Mouse (Mus musculus) T-helper 17 cell (primary cell): ENCODE data around the gene Plppr3.

Experiments
- in situ Hi-C, 2 experiments: fragments of 300-600 bp; cut with MboI, MseI; formaldehyde crosslinking; loops; 1 replicate in 1 of 2; 2 replicates in 1 of 2; pipeline ENCODE4 v1.15.1; 2025; ENCODE audit warnings: high pct_unique_total_duplicates in 2 of 2

Plppr3 gene

DNA sequence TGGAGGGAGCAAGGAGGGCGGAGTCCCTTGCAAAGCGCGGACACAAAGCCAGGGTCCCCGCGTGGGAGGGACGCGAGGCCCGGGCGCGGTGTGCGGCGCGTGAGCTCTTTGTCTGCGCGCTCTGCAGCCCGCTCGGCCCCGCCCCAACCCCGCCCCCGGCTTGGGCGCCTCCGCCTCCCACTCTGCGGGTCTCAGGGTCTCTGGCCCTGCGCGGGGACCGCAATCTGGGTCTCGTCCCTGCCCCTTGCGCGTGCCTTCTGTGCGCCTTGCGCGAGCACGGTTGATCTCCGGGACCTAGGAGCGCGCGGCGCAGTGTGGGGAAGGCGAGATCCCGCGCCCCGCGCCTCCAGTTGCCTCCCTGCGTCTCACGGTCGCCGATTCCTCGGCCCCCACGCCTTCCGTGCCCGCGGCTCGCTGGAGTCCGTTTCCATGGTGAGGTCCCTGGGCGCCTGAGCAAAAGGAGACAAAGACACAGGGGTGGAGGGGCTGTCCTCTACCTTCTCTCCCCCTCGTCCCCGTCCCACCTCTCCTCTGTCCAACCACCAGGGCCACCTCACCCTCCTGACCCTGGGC lies at the start of gene Plppr3, which contains the start of gene Prtn3:
TSS of gene Plppr3 (minus strand) at position 345 of the 573 bp plus-strand sequence.
TSS of gene Prtn3 (plus strand) at position 187 of the 573 bp plus-strand sequence.
- in situ Hi-C loops, result loop anchor here (5.0 to 25.0 kb wide), 2 partner anchors 47 to 1287 kb away; partner anchors contain the start of gene Syde1 (in 1 of the 2)

DNA sequence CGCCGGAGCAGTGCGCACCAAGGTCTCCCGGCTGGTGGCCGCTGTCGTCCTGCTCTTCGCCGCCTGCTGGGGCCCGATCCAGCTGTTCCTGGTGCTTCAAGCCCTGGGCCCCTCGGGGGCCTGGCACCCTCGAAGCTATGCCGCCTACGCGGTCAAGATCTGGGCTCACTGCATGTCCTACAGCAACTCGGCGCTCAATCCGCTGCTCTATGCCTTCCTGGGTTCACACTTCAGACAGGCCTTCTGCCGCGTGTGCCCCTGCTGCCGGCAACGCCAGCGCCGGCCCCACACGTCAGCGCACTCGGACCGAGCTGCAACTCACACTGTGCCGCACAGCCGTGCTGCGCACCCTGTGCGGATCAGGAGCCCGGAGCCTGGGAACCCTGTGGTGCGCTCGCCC lies 47.1 kb upstream of the Plppr3 start:
- in situ Hi-C loops, result loop anchor here (5.0 to 10.0 kb wide), 2 partner anchors 39 to 87 kb away; no protein-coding TSS in a partner anchor

DNA sequence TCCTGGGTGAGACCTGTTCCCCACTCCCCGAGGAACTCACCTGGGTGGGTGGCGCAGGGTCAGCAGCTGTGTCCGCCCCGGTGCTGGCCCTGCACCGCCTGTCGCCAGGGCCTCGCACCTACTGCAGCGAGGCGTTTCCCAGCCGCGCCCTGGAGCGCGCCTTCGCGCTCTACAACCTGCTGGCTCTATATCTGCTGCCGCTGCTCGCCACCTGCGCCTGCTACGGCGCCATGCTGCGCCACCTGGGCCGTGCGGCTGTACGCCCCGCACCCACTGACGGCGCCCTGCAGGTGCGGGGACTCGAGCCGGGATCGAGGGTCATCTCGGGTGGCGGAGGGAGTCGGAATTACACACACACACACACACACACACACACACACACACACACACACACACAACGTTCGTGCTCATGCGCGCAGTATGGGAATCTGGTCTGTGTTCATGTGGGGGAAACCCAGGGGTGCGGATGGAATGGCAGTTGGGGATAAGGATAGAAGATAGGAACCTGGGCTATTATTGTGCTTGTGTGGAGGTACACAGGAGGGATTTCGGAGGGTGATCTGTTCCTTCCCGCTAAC lies 46.6 kb upstream of the Plppr3 start, which contains the start of gene R3hdm4:
TSS of gene R3hdm4 (minus strand) at position 251 of the 578 bp plus-strand sequence.
- in situ Hi-C loops, result loop anchor here (5.0 to 10.0 kb wide), 2 partner anchors 39 to 86 kb away; no protein-coding TSS in a partner anchor

DNA sequence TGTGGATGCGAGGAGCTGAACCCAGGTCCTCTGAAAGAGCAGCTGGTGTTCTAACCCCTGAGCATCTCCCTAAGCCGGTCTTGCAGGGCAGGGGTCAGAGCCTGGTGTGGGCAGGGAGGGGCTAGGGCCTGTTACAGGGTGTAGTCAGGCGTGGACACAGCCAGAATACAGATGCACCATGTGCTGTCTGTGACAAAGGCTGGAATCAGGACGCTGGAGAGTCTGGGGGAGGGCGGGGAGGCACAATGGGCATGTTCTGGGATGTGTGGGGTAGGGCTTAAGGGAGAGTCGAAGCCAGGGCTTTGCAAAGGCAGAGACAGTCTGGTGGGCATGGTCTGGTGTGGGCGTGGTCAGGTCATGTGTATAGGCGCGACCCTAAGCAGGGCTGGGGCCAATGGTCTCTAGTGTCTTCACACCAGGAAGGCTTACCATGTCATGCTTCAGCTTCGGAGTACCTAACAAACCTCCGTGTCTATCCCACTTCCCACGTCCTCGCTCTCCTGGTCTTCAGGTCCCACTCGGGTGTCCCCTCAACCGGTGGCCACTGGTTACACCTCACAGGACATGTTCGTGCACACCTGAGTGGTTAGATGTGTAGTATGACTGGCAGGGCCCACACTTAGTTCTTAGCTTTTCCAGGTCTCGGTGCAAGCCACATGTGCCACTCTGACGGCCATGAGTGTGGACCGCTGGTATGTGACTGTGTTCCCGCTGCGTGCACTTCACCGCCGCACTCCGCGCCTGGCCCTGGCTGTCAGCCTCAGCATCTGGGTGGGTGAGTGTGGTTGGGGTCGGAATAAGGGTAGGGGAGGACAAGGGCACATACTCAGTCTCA lies 45.8 kb upstream of the Plppr3 start:
- in situ Hi-C loops, result loop anchor here (5.0 to 10.0 kb wide), 2 partner anchors 38 to 85 kb away; no protein-coding TSS in a partner anchor

DNA sequence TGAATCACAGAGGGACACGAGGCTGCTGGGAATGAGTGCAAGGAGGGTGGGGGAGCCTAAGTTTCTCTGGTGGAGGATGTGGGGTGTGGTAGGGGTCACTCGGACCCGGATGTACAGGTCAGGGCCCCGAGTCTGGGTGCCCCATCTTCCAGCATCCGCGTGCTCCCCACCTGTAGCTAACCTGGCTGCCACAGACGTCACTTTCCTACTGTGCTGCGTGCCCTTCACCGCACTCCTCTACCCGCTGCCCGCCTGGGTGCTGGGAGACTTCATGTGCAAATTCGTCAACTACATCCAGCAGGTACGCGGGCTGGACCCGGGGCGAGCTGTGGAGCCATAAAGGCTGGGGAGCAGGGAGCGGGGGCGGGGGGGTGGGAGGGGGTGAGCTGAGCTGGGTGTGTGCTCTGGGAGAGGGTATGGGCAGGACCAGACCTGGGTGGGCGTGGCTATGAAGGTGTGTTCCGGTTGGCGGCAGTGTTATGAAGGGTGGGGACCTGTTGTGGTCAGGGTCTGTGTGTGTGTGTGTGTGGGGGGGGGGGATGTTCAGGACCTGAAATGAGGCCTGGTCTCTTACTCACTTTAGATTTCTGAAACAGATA lies 44.9 kb upstream of the Plppr3 start:
- in situ Hi-C loops, result no loop called here

DNA sequence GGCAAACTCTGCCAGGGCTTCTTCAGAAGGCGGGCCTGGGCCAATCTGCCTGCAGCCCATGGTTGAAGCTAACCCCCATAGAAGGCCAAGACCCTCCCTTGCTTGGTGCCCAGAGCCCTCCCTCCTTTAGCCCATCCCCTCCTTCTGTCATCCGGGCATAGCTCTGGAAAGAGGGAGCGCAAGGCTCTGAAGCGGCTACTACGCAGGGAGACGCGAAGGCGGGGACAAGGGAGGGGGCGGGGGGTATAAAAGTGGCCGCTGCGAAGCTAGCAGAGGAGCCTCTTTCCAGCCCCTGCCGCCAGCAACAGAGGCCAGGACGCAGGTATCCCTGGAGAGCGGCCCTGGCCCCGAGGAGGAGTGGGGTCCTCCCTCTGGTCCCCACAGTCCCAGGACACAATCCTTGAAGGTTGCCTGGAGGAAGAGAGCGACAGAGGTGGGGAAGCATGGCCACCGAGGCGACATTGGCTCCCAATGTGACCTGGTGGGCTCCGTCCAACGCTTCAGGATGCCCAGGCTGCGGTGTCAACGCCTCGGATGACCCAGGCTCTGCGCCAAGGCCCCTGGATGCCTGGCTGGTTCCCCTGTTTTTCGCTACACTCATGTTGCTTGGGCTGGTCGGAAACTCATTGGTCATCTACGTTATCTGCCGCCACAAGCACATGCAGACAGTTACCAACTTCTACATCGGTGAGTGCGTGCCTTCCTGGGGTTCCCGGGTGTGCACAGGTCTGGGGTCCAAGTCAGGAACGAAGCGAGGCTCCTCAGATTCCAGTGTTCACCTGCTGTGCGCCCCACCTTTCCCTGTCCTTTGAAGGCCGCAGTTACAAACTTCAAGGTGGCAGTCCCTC lies 44.0 kb upstream of the Plppr3 start:
- in situ Hi-C loops, result no loop called here

DNA sequence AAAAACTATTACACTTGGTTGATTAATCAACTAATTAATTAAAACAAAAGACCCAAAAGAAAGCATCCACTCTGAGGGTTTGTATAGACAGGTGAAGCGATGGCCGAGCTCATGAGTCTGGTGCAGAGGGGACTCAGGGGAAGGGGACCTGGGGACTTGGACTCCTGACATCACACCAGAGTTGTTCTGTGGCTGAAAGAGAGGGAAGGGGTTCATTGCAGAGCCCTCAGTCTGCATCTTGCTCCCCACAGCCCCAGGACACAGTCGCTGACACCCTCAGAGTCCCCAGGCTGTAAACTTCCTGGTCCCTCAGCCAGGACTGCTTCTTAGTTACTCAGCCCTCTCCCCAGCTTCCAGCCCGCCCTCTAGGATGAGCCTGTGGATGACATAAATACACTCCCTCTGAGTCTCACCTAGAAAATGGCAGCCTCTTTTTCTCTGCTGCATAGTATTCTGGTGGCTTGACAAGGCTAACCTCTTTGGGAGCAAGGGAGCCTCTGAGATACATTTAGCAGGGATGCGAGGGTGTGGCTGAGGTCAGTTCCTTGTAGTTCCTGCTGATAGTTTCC lies 43.2 kb upstream of the Plppr3 start:
- in situ Hi-C loops, result no loop called here

DNA sequence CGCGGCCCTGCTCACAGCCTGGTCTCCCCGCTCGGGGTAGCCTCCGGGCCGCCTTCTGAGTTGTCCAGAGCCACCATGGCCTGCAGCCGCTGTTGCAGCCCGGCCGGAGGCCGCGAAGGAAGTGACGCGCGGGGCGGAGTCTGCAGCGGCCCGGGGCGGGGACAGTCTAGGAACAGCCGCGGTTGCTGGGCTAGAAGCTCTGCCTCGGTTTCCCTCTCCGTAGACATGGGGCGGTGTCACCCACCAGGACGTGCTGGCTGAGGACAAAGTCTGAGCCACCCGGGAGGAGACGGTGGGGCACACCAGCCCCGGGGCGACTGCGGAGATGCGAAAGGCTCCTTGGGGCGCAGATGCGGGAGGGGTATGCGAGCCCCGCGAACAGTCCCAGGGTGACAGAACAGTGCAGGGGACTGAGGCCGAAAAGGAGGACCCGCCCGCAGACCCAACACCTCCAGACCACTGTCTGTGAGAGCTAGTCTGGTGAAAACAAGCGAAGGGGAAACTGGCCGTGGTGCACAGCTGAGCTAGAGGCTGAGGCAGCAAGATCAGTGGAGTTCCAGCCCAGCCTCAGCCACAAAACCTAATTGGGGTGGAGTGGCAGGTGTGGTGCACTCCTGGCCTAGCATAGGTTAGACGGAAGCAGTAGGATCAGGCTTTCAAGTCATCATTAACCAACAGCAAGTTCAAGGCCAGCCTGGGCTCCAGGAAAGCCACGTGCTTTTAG lies 42.5 kb upstream of the Plppr3 start, which contains the start of gene Kiss1r:
TSS of gene Kiss1r (plus strand) at position 164 of the 724 bp plus-strand sequence.
- in situ Hi-C loops, result no loop called here

DNA sequence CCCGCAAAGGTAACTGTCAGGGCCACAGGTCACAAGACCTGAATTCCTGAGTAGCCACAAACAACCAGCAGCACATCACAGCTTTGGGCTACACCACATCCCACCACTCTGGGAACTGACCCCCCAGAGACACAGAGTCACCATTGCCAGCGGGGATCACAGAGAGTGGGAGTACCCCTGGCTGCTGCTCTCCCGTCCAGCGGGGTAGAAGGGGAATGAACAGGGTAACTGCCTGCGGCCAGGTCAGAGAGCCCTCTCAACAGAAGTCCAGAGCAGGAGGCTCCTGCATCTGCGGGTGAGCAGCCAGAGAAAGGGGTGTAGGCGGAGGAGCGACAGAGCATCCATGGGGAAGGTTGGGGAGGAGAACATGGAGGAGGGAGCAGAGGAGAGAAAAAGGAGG lies 41.6 kb upstream of the Plppr3 start:
- in situ Hi-C loops, result no loop called here

DNA sequence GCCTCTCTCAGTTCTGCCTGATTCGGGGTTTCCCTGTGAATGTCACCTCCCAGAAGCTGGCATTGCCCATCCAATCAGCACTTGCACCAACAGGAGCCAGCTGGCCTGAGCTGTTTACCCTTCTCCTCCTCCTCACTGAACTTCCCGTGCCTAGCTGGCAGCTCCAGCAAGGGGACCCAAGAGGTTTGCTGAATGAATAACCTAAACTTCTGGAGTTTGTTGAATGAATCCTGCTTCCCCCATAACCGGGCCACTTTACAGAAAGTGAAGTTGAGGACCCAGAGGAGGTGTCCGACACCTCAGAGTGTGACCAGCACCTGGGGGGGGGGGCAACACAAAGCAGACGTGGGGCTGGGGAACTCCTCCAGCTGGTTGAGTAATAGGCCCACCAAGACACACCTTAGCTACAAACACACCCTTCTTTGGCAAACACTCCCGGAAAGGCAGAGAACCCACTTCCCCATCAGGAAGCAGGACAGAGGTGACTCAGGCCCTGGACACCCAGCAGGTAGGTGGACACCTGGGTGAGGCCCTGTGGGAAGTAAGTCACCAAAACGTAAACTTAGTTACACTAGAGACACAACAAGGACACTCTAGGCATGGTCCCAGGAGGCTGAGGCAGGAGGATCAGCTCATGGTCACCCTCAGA lies 40.6 kb upstream of the Plppr3 start:
- in situ Hi-C loops, result no loop called here

DNA sequence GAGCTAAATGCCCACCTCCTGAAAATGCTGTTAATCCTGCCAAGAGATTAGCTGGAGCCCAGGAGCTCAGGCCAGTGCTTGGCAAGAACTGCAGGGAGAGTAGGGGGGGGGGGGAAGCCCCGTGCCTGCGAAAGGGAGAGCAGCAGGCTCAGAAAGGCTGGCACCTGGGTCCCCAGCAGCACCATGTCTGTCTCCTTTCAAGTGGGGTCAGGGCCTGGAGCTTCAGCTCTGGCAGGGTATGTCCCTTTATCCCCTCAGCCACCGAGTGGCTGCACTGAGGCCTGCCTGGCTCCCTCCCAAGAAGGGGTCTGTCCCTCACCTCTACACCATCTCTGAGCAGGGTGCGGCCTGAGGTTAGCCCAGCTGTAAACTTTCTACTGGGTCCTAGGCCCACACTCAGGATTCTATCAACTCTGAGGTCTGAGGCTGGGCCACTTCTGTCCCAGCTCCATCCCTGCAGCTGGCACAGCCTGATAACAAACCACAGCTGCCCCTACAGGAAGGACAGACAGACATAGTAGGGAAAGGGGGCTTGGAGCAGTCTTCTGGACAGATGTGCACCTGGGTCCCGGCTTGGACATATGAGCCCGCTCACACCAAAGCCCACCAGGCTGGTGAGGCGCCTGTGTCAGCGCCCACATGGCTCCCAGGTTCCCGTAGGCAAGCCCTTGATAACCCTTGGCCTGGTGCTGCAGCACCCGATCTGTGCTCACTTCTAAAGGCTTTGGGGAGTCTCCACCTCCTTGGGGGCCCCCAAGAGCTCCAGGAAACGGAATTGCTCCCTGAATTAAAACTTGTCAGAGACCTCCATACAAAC lies 39.9 kb upstream of the Plppr3 start:
- in situ Hi-C loops, result no loop called here

DNA sequence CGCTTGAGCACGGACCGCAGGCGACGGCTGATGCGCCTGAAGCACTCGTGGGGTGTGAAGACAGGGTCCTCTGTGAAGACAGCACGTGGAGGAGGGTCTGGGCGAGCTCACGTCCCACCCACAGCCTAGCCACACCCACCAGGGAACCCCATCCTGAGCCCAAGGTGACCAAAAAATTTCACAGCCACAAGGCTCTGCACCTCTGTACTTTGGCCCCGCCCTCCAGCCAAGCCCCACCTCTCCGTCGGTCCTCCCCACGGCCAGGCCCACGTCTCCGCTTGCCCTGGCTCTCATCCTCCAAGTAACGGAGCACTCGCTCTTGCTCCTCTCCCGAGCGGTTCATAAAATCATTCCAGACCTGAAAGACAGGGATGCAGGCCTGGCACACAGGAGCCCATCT lies 38.0 kb upstream of the Plppr3 start:
- in situ Hi-C loops, result no loop called here

DNA sequence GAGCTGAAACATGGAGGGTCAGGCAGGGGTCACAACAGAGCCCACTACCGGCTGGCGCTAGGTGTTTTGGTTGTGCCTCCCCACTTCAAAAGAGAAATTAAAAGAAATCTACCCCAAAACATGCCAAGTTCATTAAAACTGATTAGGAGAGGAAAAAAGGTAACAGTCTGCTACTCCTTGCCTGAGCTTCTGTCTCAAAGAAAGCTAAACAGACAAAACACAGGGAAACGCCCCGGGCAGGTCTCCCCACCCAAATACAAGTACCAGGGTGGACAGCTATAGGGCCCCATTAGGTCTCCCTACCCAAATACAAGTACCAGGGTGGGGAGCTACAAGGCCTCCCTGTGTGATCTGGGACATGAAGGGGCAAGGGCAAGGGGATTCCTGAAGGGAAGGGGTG lies 36.1 kb upstream of the Plppr3 start, which contains the start of gene Gm26602:
TSS of gene Gm26602 (plus strand) at position 301 of the 400 bp plus-strand sequence.
- in situ Hi-C loops, result no loop called here

DNA sequence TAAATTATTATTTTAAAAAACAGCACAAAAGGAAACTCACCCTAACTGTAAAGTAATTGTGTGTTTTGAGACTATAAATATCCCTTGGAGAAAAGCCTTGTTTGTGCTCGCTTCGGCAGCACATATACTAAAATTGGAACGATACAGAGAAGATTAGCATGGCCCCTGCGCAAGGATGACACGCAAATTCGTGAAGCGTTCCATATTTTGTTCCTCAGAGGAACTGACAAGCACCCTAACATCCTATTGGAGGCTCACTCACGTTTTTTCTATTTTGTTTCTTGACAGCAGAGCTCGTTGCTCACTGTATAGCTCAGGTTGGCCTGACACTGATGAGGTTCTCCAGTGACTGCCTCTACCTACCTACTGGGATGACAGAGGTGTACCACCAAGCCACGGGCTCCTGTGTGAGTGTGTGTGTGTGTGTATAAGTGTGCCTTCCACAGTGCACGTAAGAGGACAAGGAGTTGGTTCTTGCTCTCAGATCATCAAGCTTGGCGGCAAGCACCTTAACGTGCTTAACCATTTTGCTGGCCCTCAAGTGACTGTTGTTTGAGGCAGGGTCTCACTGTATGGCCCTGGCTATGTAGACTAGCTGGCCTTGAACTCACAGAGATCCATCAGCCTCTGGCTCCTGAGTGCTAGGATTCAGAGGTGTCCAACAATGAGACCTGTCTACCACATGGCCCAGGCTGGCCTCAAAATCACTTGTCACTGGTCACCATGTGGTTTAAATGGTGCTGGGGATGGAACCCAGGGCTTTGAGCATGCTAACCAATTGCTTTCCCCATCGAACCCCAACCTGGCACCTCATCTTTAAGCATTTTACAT lies 34.9 kb upstream of the Plppr3 start:
- in situ Hi-C loops, result loop anchor here in 1 of 2 experiments (10.0 kb wide), 1 partner anchor 485 kb away; no protein-coding TSS in a partner anchor

DNA sequence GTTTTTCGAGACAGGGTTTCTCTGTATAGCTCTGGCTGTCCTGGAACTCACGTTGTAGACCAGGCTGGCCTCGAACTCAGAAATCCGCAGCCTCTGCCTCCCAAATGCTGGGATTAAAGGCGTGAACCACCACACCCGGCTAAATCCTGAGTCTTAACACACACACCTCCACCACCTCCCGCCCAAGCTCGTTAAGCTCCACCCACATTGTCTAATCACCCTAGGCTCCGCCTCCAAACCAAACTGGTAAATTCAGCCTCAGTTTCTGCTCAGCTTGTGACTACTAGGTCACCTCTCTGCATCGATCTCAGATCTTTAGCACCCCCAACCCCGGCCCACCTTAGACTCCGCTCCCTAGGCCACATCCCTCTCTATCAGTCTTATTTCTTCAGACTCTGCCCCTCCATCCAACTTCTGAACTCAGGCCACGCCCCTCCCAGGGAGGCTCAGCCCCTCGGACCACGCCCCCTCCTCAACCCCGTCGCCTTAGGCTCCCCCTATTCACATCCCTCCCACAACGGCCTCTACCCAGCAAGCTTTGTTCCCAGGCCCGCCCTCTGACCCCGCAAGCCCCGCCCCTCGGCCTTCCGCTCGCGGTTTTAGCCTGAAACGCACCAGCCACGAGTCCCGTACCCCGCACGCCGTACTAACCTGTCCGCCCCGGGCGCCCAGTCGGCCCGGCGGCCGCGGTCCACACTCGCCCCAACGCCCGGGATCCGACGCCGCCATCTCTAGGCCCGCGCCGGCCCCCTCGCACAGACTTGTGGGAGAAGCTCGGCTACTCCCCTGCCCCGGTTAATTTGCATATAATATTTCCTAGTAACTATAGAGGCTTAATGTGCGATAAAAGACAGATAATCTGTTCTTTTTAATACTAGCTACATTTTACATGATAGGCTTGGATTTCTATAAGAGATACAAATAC lies 34.0 kb upstream of the Plppr3 start, which contains the start of gene Med16:
TSS of gene Med16 (minus strand) at position 757 of the 925 bp plus-strand sequence.
- in situ Hi-C loops, result loop anchor here in 1 of 2 experiments (10.0 kb wide), 1 partner anchor 484 kb away; no protein-coding TSS in a partner anchor

DNA sequence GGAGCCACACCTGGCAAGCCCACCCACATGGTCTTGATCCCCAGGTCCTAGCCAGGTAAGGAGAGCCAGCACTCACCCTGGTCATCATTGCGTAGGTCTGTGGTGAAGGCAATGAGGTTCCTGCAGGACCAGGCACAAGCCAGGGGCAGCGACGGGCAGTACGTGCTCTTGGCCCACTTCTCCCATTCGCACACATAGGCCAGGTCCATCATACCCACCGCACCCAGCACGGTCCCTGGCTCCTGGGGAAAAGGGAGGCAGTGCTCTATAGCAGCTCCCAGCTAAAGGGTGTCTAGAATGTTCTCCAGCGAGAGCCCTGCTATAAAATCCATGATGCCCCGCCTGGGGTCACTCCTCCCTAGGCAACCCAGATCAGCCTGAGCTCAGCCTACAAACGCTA lies 33.0 kb upstream of the Plppr3 start:
- in situ Hi-C loops, result loop anchor here in 1 of 2 experiments (10.0 kb wide), 1 partner anchor 483 kb away; no protein-coding TSS in a partner anchor
